Mouse (Mus musculus) MEL (cell line): ENCODE measurements at regions not wholly inside any gene's neighbourhood (a gene's known extent, or its start where the extent isn't known, plus 50 kb on each side); places are given as distances from the start of the nearest gene placed in this dataset.

Experiments
- DNase-seq: peaks from one replicate; pipeline ENCODE4 v3.0.0; 2011; ENCODE audit warnings: low read depth, low spot score
- H3K27ac ChIP-seq: 2 replicates; pipeline ENCODE4 v1.5.1; 2012; ENCODE audit warnings: low read depth, mild to moderate bottlenecking, control low read depth, low read length, moderate library complexity; ENCODE audit not compliant: control insufficient read depth
- H3K27me3 ChIP-seq, 2 experiments: fragments of 150-350 bp in 1 of 2; sonication (generic) in 1 of 2; 2 replicates each; pipeline ENCODE4 v1.6.1; 2012; ENCODE audit warnings: low read length in 2 of 2, mild to moderate bottlenecking in 2 of 2, improper control_type of control experiment in 1 of 2, moderate library complexity in 1 of 2; ENCODE audit not compliant: insufficient read depth in 2 of 2, control insufficient read depth in 1 of 2
- H3K36me3 ChIP-seq, 2 experiments: 2 replicates each; pipeline ENCODE4 v1.6.1; 2012 to 2014; ENCODE audit warnings: low read length in 2 of 2, improper control_type of control experiment in 1 of 2, inconsistent platforms in 1 of 2, mild to moderate bottlenecking in 1 of 2; ENCODE audit not compliant: insufficient read depth in 2 of 2, control insufficient read depth in 1 of 2
- H3K4me1 ChIP-seq, 2 experiments: fragments of 150-350 bp in 1 of 2; sonication (generic) in 1 of 2; 2 replicates each; pipeline ENCODE4 v1.6.1; 2012; ENCODE audit warnings: low read length in 2 of 2, improper control_type of control experiment in 1 of 2, mild to moderate bottlenecking in 1 of 2; ENCODE audit not compliant: insufficient read depth in 2 of 2, control insufficient read depth in 1 of 2
- H3K4me3 ChIP-seq, 2 experiments: fragments of 150-350 bp in 1 of 2; sonication (generic) in 1 of 2; 2 replicates each; pipeline ENCODE4 v1.5.1; 2012; ENCODE audit warnings: low read depth in 2 of 2, low read length in 2 of 2, mild to moderate bottlenecking in 2 of 2, moderate library complexity in 2 of 2, control low read depth in 1 of 2, improper control_type of control experiment in 1 of 2; ENCODE audit not compliant: control insufficient read depth in 1 of 2, insufficient read depth in 1 of 2
- H3K79me2 ChIP-seq: 2 replicates; pipeline ENCODE4 v1.6.1; 2012; ENCODE audit warnings: mild to moderate bottlenecking, low read length, moderate library complexity; ENCODE audit not compliant: control insufficient read depth, poor library complexity, insufficient read depth
- H3K9ac ChIP-seq: 2 replicates; pipeline ENCODE4 v1.6.1; 2012; ENCODE audit warnings: low read depth, mild to moderate bottlenecking, control low read depth, low read length, moderate library complexity; ENCODE audit not compliant: control insufficient read depth, poor library complexity, severe bottlenecking
- H3K9me3 ChIP-seq: fragments of 150-350 bp; sonication (generic); replicated peaks from 2 replicates; pipeline ENCODE4 v1.6.1; 2012; ENCODE audit warnings: mild to moderate bottlenecking, low read length, improper control_type of control experiment, moderate library complexity; ENCODE audit not compliant: insufficient read depth
- CHD2 ChIP-seq: IDR thresholded peaks from 2 replicates; pipeline ENCODE4 v1.6.1; 2011; ENCODE audit warnings: low read length, improper control_type of control experiment
- E2F4 ChIP-seq: IDR thresholded peaks from 2 replicates; pipeline ENCODE4 v1.6.1; 2011; ENCODE audit warnings: low read depth, low read length, improper control_type of control experiment, borderline replicate concordance
- ELF1 ChIP-seq: IDR thresholded peaks from 2 replicates; pipeline ENCODE4 v1.6.1; 2014; ENCODE audit warnings: low read depth, mild to moderate bottlenecking, inconsistent platforms, low read length, improper control_type of control experiment, moderate library complexity
- EP300 ChIP-seq, 2 experiments: IDR thresholded peaks; 2 replicates each; pipeline ENCODE4 v1.6.1; 2011; ENCODE audit warnings: improper control_type of control experiment in 2 of 2, low read length in 2 of 2, low read depth in 1 of 2, mild to moderate bottlenecking in 1 of 2
- ETS1 ChIP-seq: IDR thresholded peaks from 2 replicates; pipeline ENCODE4 v1.6.1; 2012; ENCODE audit warnings: low read depth, mild to moderate bottlenecking, inconsistent platforms, low read length, improper control_type of control experiment, moderate library complexity
- GABPA ChIP-seq: IDR thresholded peaks from 2 replicates; pipeline ENCODE4 v1.6.1; 2012; ENCODE audit warnings: low read depth, mild to moderate bottlenecking, inconsistent platforms, low read length, improper control_type of control experiment, moderate library complexity
- HCFC1 ChIP-seq: IDR thresholded peaks from 2 replicates; pipeline ENCODE4 v1.6.1; 2012; ENCODE audit warnings: low read depth, mild to moderate bottlenecking, inconsistent platforms, low read length, improper control_type of control experiment, moderate library complexity
- JUND ChIP-seq: IDR thresholded peaks from 2 replicates; pipeline ENCODE4 v1.6.1; 2011; ENCODE audit warnings: low read depth, mild to moderate bottlenecking, improper control_type of control experiment, low read length
- KAT2A ChIP-seq: conservative IDR thresholded peaks from 2 replicates; pipeline ENCODE4 v1.6.1; 2012; ENCODE audit warnings: low read depth, low read length, improper control_type of control experiment, inconsistent platforms
- MAX ChIP-seq: IDR thresholded peaks from 2 replicates; pipeline ENCODE4 v1.6.1; 2011; ENCODE audit warnings: low read length, improper control_type of control experiment
- MAZ ChIP-seq: IDR thresholded peaks from 2 replicates; pipeline ENCODE4 v1.6.1; 2012; ENCODE audit warnings: low read depth, mild to moderate bottlenecking, inconsistent platforms, low read length, improper control_type of control experiment
- MEF2A ChIP-seq: IDR thresholded peaks from 2 replicates; pipeline ENCODE4 v1.6.1; 2014; ENCODE audit warnings: low read depth, mild to moderate bottlenecking, inconsistent platforms, low read length, improper control_type of control experiment; ENCODE audit not compliant: poor library complexity, insufficient replicate concordance, severe bottlenecking; ENCODE audit errors: extremely low read depth
- MXI1 ChIP-seq: IDR thresholded peaks from 2 replicates; pipeline ENCODE4 v1.6.1; 2011; ENCODE audit warnings: mild to moderate bottlenecking, low read depth, low read length, improper control_type of control experiment
- MYC ChIP-seq: IDR thresholded peaks from 2 replicates; pipeline ENCODE4 v1.6.1; 2011; ENCODE audit warnings: low read depth, mild to moderate bottlenecking, low read length, improper control_type of control experiment, moderate library complexity
- POLR2A ChIP-seq, 2 experiments: IDR thresholded peaks; 2 replicates each; pipeline ENCODE4 v1.6.1; 2011 to 2012; ENCODE audit warnings: low read length in 2 of 2, mild to moderate bottlenecking in 2 of 2, control low read depth in 1 of 2, improper control_type of control experiment in 1 of 2, low read depth in 1 of 2, moderate library complexity in 1 of 2; ENCODE audit not compliant: control insufficient read depth in 1 of 2, insufficient read depth in 1 of 2, poor library complexity in 1 of 2
- POLR2AphosphoS5 ChIP-seq: IDR thresholded peaks from 2 replicates; pipeline ENCODE4 v1.6.1; 2012; ENCODE audit warnings: low read depth, borderline replicate concordance, mild to moderate bottlenecking, inconsistent platforms, low read length, moderate library complexity, mixed read lengths
- RAD21 ChIP-seq: IDR thresholded peaks from 2 replicates; pipeline ENCODE4 v1.6.1; 2011; ENCODE audit warnings: mild to moderate bottlenecking, low read depth, low read length, improper control_type of control experiment
- RCOR1 ChIP-seq: IDR thresholded peaks from 2 replicates; pipeline ENCODE4 v1.6.1; 2012; ENCODE audit warnings: low read depth, mild to moderate bottlenecking, inconsistent platforms, low read length, improper control_type of control experiment
- TAL1 ChIP-seq: IDR thresholded peaks from 2 replicates; pipeline ENCODE4 v1.6.1; 2012; ENCODE audit warnings: mild to moderate bottlenecking, inconsistent platforms, low read length, moderate library complexity, mixed read lengths
- TCF12 ChIP-seq: IDR thresholded peaks from 2 replicates; pipeline ENCODE4 v1.6.1; 2014; ENCODE audit warnings: low read depth, mild to moderate bottlenecking, inconsistent platforms, low read length, improper control_type of control experiment, moderate library complexity
- UBTF ChIP-seq: IDR thresholded peaks from 2 replicates; pipeline ENCODE4 v1.6.1; 2012; ENCODE audit warnings: low read depth, mild to moderate bottlenecking, inconsistent platforms, low read length, improper control_type of control experiment, moderate library complexity, borderline replicate concordance; ENCODE audit not compliant: insufficient read depth
- USF1 ChIP-seq: IDR thresholded peaks from 2 replicates; pipeline ENCODE4 v1.6.1; 2014; ENCODE audit warnings: low read depth, mild to moderate bottlenecking, inconsistent platforms, low read length, improper control_type of control experiment, moderate library complexity
- USF2 ChIP-seq, 2 experiments: IDR thresholded peaks; 2 replicates each; pipeline ENCODE4 v1.6.1; 2011 to 2012; ENCODE audit warnings: improper control_type of control experiment in 2 of 2, low read length in 2 of 2, borderline replicate concordance in 1 of 2, inconsistent platforms in 1 of 2, low read depth in 1 of 2, mild to moderate bottlenecking in 1 of 2; ENCODE audit not compliant: insufficient read depth in 1 of 2
- ZKSCAN1 ChIP-seq: IDR thresholded peaks from 2 replicates; pipeline ENCODE4 v1.6.1; 2012; ENCODE audit warnings: low read depth, mild to moderate bottlenecking, inconsistent platforms, low read length, improper control_type of control experiment, moderate library complexity
- ZMIZ1 ChIP-seq: IDR thresholded peaks from 2 replicates; pipeline ENCODE4 v1.6.1; 2012; ENCODE audit warnings: low read depth, mild to moderate bottlenecking, inconsistent platforms, low read length, improper control_type of control experiment, moderate library complexity

DNA sequence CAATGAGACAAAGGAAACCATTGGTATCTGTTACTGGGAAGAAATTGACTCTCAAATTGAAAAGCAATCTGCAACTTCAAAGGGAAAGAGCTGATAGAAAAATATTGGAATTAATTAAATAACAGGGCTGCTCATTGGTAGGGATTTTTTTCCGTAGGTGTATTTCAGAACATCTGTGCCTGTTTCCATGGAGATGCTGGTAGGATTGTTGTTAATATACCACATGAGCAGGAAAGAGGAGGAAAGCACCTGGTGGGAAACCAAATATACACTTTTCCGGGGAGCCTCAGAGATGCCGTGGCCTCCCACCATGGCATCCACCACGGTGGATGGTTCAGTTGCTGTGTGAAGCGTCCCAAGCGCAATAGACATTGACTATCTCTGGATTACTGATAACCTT, 428.0 kb upstream of the Sphkap start:
- TF ChIP-seq UBTF (no peak), MAX (no peak), KAT2A (no peak), HCFC1 (no peak), ETS1 (no peak), TAL1 (no peak), ZMIZ1 (no peak), TCF12 (no peak), MEF2A (no peak), E2F4 (no peak), CHD2 (no peak), MXI1 (no peak), ZKSCAN1 (no peak), EP300 (IDR thresholded peaks at IDR 0.05; ENCODE audit: low read depth in 1 of 2, low read length in 2 of 2) (no peak), ELF1 (no peak), RCOR1 (no peak), MYC (no peak), MAZ (no peak), USF2 (IDR thresholded peaks at IDR 0.05; ENCODE audit: borderline replicate concordance in 1 of 2, insufficient read depth in 1 of 2, low read depth in 1 of 2, low read length in 2 of 2) (no peak), POLR2A (IDR thresholded peaks at IDR 0.05; ENCODE audit: control insufficient read depth in 1 of 2, insufficient read depth in 1 of 2, low read depth in 1 of 2, low read length in 2 of 2, poor library complexity in 1 of 2) (no peak)
- Histone ChIP-seq H3K9me3 (no peaks in the 10 kb centered on the region), H3K9ac (no peak overlapping the region), H3K27me3 (no peaks in the 10 kb centered on the region), H3K36me3 (no peaks in the 10 kb centered on the region), H3K4me3 (no peak overlapping the region), H3K27ac (no peak overlapping the region), H3K79me2 (no peaks in the 10 kb centered on the region), H3K4me1 (no peaks in the 10 kb centered on the region)
- DNase-seq: no peak

DNA sequence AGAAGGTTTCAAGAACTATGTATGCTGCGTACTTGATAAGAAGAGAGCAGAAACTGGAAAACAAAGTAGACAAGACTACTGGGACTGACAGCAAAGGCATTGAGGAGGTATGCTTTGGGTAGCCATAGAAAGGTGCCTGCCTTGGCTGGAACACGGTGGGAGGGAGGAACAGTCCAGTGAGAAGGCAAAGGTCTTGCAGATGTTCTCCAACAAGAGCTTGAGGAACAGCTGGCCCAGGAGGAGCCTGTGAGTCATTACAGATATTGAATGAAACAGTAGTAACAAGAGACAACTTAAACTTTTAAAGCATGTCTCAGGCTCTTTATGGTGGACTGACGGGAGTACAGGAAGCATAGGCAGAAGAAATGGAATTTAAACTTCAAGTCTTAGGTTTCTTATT, 424.9 kb upstream of the Sphkap start:
- DNase-seq: no peak
- no peaks in the 10 kb centered on the region for H3K27me3 ChIP-seq
- no peak for TF ChIP-seq RAD21
- no peak for TF ChIP-seq TCF12
- TF ChIP-seq POLR2A (IDR thresholded peaks at IDR 0.05; ENCODE audit: control insufficient read depth in 1 of 2, insufficient read depth in 1 of 2, low read depth in 1 of 2, low read length in 2 of 2, poor library complexity in 1 of 2): no peak
- TF ChIP-seq ETS1: no peak
- TF ChIP-seq USF2 (IDR thresholded peaks at IDR 0.05; ENCODE audit: borderline replicate concordance in 1 of 2, insufficient read depth in 1 of 2, low read depth in 1 of 2, low read length in 2 of 2): no peak
- no peak for TF ChIP-seq GABPA
- no peak for TF ChIP-seq CHD2
- TF ChIP-seq JUND: no peak
- TF ChIP-seq MEF2A: no peak
- no peak for TF ChIP-seq POLR2AphosphoS5
- TF ChIP-seq HCFC1: no peak
- TF ChIP-seq UBTF: no peak
- TF ChIP-seq USF1: no peak
- no peak for TF ChIP-seq MAZ

More for the DNA sequence above, 424.9 kb upstream of the Sphkap start:
- Histone ChIP-seq H3K4me1 (no peaks in the 10 kb centered on the region), H3K9me3 (no peaks in the 10 kb centered on the region), H3K36me3 (no peaks in the 10 kb centered on the region), H3K4me3 (no peak overlapping the region), H3K27ac (no peak overlapping the region), H3K79me2 (no peaks in the 10 kb centered on the region), H3K9ac (no peak overlapping the region)
